Mouse (Mus musculus) retina, embryonic 14.5 days (tissue): ENCODE measurements around the gene Nek6.

Experiments used
- DNase-seq: peaks from one replicate; pipeline ENCODE4 v3.0.0-alpha.2; 2015; ENCODE audit warnings: low spot score

The Nek6 gene

DNA sequence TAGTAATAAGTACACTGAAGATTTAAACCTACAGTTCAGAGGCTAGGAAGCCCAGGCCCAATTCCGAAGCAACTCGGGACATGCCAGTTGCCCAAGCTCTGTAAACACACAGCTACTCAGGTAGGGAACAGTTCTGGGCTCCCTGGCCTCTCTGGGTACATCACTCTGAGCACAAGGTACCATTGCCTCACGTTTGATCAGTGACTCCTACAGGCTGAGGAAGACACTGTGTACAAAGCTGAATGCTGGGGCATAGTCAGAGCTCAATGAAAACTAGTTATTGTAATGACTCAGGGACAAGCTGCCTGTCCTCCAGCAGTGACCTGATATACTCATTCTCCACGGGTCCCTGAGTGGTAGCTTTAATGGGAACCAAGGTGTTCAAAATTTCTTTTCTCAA is 109.6 kb downstream of the Nek6 start:
- no peak for DNase-seq

GRCm38 (mm10) chr2:38621610-38622021 is 110.2 kb downstream of the Nek6 start:
- peak; percentile 13 for DNase-seq

GRCm38 (mm10) chr2:38623411-38623810 is 112.0 kb downstream of the Nek6 start:
- no peak for DNase-seq

GRCm38 (mm10) chr2:38623821-38624590 is 112.6 kb downstream of the Nek6 start:
- DNase-seq, result no peak

DNA sequence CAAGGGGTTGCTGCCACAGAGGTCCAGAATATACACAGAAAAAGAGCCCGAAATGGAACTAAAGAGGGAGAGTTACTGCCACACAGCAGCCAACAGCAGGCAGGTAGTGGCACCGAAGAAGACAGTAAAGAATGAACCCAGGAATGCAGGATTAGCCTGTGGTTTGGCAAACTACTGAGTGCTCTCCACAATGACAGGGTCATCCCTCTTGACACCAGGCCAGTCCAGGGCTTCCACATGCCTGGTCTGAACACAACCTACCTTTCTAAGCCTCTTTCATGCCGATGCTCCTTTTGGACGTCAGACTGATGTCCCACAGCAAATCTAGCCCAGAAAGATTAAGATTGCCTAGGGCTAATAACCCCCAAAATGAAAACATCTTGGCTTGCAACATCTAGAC is 117.4 kb downstream of the Nek6 start:
- DNase-seq, result no peak

GRCm38 (mm10) chr2:38629451-38629850 is 118.0 kb downstream of the Nek6 start:
- no peak for DNase-seq

DNA sequence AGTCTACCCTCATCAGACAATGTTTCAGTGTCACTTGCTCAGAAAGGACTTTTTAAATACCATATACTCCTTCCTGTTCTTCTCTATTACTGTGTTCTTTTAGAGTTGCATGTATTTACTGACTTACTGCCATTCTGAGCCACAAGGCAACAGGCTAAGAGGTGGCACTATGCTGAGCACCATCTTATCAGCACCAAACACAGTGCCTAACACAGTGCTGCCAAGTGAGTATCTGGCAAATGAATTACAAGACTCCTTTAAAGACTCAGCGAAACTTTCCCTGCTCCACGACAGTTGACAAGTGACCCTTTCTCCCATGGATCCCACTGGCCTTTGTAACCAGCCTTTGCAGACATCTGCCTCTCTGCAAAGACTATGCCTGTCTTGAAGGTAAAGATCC is 119.1 kb downstream of the Nek6 start:
- DNase-seq, result no peak

DNA sequence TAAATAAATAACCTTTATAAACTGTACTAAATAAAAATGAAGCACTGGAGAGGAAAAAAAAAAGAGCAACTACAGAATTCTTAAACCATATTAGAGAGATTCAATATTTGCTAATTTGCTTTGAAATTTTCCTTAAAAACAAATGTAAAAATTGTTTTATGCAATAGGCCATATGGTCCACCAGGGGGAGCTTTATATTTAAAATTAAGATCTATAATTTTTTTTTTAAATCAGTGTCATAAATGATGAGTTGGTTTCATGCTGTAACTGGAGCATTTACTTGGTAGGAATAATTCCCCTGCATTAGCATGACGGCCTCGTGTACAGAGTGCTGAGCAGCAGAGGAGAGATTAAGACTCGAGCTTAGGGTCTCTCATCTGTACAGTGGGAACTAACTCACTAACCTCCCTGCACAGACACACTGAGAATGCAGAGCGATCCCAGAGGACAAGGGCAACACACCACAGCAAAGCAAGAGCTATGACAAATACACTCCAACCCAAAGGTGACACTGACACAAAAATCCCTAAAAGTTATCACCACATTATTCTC is 126.3 kb downstream of the Nek6 start:
- peak; percentile 51 for DNase-seq

DNA sequence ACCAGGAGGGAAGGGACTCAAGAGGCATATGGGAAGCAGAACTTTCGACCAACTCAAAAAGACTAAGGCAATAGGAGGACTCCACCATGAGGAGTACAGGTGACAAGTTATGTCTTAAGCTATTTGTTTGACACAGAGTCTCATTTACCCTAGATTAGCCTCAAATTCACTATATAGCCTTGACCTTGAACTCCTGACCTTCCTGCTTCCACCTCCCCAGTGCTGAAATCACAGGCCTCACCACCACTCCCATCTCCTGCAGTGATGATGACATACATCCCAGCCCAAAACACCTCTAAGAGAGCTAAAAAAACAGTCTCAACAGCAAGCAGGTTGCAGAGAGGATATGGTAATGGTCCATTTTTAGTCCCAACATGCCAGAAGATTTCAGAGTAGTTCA is 130.3 kb downstream of the Nek6 start:
- no peak for DNase-seq

- DNase-seq, result peak; percentile 97
Measured at GRCm38 (mm10) chr2:38643625-38644427, 132.4 kb downstream of the Nek6 start, which contains the start of gene Psmb7. Gene Psmb7, minus strand, starts transcription at chr2:38644087.
